Mouse (Mus musculus) cerebellum, postnatal 36 days (tissue): ENCODE measurements around the gene Sephs2.

Experiments
- DNase-seq, 2 experiments: peaks; one replicate each; pipeline ENCODE4 v3.0.0; 2021 to 2022; ENCODE audit warnings: mixed read lengths in 2 of 2

The Sephs2 gene

GRCm38 (mm10) chr7:127273925-127274789 lies at the start of gene Sephs2:
Gene Sephs2 (minus strand): TSS chr7:127274055.
- peak; percentile 96 to 99 for DNase-seq

GRCm38 (mm10) chr7:127322085-127322484 lies 48.2 kb upstream of the Sephs2 start:
- DNase-seq = peak in 1 of 2 experiments; percentile 16

DNA sequence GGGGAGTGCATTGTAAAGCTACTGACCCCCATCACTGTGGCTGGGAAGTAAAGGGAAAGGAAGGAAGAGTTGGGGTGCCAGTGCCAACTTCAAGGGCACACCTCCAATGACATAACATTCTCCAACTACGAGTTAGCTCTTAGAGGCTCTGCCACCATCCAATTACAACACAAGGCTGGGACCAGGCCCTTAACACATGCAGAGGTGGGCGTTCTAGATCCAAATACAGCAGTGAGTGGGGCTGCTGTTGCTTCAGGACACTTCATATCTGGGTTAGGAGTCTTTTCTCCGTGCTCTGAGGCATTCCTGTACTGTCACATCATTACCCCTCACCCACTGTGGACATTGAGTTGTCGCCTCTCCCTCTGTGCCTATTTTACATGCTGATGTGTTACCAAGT lies 47.3 kb upstream of the Sephs2 start:
- DNase-seq = no peak

DNA sequence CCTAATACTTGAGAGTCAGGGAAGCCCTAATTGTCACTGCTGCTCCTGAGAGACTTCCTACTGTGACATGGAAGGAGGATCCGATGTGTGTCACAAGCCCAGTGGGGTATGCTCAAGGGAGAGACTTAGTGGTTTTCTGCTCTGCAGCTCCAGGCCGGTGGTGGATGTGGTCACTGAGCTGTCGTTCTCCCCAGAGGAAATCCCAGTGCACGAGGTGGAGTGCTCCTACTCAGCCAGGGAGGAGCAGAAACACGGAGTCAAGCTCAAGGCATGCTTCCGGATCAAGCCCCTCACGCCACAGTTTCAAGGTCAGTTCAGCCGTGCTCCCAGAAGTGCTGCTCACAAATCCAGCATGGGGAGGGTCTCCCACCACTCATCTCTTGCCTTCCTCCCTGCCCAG lies 40.1 kb upstream of the Sephs2 start:
- DNase-seq = no peak

GRCm38 (mm10) chr7:127309951-127310350 lies 36.1 kb upstream of the Sephs2 start:
- no peak for DNase-seq

DNA sequence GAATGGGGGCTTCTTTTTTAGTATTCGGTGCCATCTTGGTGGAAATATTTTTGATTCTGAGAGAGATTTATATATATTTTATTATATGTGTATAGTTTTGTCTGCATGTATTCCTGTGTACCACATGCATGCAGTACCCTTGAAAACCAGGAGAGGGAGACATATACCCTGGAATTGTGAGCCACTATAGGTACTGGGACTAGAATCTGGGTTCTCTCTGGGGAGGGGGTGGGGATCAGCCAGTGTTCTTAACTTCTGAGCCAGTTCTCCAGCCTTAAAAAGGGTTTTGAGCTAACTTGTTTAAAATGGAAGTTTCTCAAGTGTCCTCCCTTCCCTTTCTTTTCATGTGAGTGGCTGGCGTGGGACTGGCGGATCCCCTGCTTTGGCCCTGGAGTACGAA lies 35.0 kb upstream of the Sephs2 start:
- peak; percentile 15 to 69 for DNase-seq

- no peak for DNase-seq
Observed at GRCm38 (mm10) chr7:127308431-127308830, 34.6 kb upstream of the Sephs2 start.

DNA sequence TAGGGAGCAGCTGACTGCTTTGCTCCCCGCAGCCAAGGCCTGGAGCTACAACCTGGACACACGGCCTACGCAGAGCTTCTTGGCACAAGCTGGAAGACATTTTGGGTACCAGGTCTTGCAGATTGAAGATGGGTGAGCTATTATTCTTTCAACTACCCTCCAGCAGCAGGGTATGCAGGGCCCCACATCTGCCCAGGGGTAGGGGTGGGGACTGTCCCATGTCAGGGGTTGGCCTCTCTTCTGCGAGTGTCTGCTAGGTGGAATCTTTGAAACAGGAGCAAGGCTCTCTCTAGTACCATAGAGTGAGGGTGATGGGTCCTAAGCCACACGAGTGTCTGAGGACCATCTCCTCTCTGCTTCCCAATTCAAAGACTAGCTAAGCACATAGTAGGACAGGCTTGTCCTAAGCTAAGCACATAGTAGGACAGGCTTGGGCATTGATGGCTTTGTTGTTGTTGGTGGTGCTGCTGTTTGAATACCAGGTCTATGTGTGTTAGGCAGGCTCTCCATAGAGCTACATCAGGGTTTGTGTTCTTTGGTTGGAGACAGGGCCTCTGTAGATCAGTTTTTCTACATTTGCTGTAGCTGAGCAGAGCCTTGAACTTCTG lies 23.8 kb upstream of the Sephs2 start:
- DNase-seq = no peak

DNA sequence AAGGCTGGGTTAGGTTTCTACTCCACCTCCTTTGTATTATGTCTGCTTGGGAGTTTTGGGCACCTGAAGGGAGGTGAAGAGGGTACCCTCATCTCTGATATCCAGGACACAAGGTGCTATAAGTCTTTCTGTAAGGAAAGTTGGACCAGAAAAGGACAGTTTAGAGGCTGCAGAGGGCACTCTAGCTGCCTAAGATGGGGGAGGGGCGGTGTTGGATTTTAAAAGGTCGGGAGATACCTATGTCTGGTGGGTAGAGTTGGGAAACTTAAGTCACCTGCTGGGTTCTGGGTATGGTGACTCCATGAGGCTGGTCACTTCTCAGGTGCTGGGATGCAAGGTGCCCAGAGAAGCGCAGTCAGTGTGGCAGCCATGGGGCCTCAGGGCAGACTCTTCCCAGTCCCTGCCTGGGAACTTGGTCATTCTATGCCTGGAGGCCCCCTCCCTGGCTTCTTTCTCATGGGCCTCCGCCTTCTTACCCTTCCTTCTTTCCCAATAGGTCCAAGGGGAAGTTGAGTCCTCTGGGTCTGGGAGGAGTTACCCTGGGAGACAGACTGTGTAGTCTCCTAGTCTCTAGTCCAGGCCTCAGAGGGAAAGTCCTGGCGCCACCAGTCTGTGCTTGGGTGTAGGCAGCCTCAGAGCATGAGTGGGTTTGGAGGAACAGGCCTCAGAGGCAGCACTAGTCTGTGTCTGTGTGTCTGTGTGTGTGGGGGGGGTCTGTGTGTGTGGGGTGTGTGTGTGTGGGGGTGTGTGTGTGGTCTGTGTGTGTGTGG lies 23.1 kb upstream of the Sephs2 start:
- DNase-seq = no peak

GRCm38 (mm10) chr7:127296098-127296497 lies 22.2 kb upstream of the Sephs2 start, which contains the start of gene Itgal:
Gene Itgal (plus strand): TSS chr7:127296260.
- DNase-seq = no peak

GRCm38 (mm10) chr7:127290142-127290541 lies 16.3 kb upstream of the Sephs2 start:
- no peak for DNase-seq

GRCm38 (mm10) chr7:127289306-127289705 lies 15.5 kb upstream of the Sephs2 start:
- no peak for DNase-seq

DNA sequence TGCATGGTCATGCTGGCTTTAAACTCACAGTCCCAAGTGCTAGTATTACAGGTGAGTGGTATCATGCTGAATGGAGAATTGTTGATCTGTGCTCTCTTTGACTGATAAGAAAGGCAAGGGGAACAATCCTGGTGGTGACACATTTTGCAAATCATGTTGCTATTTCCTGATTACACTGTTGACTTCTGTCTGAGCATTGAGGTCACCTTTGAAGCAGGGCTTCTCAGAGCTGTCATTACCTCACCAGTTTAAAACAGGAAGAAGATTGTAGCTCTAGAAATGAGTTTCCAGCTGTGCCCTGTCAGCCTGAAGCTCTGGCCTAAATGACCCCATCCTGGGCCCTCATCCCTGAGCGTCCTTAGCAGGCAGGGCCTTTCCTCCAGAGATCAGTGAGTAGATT lies 14.1 kb upstream of the Sephs2 start:
- no peak for DNase-seq

DNA sequence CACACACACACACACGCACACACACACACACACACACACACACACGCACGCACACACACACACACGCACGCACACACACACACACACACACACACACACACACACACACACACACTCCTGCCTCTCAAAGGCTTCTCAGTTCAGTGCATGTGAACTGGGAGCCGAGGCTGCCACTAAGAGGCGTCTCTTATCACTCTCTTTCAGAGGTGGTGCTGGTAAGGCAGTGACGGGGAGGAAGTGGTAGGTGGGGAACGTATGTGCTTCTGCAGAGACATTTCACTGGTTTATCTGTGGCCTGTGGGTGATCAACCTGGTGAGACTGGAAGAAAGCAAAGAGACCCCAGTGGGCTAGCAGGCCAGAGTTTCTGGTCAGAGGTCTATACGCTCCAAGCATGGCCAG lies 11.3 kb upstream of the Sephs2 start:
- no peak for DNase-seq

DNA sequence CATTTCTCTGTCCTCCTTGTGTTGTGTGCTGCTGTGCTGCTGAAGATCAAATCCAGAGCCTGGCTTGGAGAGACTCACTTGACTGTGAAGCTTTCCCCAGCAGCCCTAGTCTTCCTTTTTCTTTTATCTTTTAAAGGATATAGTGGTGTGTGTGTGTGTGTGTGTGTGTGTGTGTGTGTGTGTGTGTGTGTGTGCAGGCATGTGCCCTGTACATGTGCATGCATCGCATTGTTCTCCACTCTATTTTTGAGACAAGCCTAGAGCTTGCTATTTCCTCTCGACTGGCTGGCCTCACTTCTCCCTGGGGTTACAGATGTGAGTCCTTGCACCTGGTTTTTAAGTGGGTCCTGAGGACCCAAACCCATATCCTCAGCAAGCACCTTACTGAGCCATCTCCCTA lies 8.3 kb upstream of the Sephs2 start:
- no peak for DNase-seq

DNA sequence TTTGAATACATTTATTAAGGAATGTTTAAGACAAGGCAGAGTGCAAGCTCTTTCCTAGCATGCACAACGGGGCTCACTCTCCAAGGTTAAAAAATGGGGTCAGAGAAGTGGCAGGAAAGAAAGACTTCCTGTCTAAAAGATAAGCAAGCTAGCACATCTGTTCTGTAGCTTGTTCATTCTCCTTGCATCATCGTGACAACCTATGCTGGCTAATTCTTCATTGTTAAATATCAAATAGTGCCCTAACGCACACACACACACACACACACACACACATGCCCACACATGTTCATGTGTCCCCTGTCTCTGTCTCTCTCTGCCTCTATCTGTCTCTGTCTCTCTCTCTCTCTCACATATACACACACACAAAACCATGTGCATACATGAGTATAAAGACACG lies 7.3 kb upstream of the Sephs2 start:
- DNase-seq = no peak

DNA sequence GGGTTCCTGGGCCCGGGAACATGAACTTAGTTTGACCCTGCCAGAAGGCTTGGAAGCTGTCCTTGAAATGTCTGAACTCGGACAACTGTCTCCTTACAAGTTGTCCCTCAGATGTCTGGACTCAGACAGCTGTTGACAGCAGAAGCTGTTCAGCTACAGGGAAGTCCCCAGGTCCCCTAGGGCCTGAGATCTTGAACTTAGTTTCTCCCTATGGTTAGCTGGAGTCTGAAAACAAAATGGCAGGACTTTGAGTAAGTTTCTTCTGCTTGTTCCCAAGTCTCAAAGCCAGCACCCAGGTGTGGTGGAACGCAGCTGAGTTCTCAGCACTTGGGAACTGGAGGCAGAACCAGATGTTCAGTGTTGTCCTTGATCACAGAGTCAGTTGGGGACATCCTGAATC lies 6.2 kb upstream of the Sephs2 start:
- no peak for DNase-seq

DNA sequence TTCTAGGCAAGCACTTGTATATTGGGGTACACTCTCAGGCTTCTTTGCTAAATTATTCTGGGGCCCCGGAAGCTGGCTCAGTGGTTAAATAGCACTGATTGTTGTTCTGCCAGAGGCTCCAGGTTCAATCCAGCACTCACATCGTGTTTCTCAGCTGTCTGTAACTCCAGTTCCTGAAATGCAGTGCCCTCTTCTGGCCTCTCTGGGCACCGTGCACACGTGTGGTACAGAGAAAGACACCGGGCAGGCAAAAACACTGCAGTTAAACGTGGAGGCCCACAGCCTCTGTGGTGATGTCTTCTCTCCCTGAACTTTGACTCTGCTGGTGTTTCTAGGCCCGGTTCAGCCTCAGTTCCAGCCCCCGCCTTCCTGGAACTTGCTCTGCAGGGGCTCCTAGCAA lies 4.5 kb upstream of the Sephs2 start:
- DNase-seq = no peak

GRCm38 (mm10) chr7:127276519-127276961 lies 2.7 kb upstream of the Sephs2 start:
- no peak for DNase-seq

DNA sequence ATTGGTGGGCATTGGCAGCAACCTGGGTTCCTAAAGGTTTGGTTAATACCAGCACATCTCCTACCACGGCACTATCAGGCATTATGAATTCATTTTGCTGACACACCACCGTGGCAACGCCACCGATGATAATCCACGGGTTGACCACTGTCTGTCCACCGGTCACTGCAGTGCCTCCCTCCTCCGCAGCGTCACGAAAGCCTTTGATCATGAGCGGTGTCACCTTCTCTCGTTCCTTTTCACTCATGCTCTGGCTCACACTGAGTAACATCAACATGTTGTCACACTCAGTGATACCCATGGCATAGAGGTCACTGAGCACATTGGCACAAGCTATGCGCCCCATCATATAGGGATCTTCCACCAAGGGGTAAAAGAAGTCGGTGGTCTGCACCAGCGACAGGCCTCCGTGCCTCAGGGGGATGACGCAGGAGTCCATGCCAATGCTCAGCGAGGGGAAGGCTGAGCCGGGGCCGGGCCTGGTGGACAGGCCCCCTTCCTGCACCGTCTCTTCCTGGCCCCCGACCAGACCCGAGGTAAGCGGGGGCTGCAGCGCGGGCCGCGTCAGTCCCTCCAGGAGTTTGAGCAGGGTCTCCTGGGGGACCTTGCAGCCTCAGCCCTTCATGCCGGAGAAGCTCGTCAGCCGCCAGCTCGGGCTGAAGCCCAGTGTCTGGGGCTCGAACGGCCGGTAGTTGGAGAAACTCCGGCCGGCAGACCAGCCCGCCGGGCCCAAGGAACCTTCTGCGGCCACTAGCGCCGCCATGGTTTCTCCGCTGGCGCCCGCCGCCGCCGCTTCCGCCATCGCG lies 534 bp downstream of the Sephs2 start:
- DNase-seq = peak; percentile 24 to 34

DNA sequence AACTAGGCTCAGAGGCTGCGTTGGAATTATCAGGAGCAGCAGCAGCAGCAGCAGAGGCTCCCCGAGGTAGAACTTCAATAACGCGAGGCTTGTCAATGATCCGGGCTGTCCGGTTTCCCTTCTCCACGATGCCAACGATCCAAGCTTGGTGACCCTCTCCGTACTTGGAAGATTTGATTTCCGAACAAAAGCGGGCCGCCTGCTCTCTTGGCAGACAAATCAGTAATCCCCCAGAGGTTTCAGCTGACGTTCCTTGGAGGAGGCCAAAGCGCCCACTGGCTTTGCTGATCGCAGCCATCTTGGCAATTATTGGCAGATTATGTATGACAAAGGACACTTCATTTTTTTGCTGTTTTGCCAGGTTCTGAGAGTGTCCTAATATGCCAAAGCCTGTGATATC lies 1.3 kb downstream of the Sephs2 start:
- no peak for DNase-seq

GRCm38 (mm10) chr7:127271093-127271492 lies 2.8 kb downstream of the Sephs2 start:
- no peak for DNase-seq

DNA sequence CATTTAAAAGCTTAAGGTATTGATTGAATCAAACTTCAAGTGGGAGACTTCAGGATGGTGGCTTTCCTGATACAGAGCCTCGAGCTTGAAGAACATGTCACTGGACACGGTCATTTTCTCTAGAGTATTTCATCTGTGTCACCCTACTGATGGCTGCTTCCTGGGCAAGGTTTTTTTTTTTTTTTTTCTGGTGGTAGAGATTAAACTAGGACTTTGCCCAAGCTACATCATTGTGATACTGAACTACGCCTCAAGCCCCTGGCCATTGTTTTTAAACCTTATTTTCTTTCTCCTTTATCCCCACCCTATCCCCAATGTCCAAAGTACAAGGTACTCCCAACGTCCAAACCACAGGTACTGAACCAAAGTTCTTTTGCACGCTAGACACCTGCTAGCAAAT lies 3.2 kb downstream of the Sephs2 start:
- no peak for DNase-seq
